Mouse (Mus musculus) lung, embryonic 14.5 days (tissue): ENCODE data around the gene Rusc2. TPM values are rescaled to one million over a fixed set of nuclear protein-coding genes. Genes with fewer than 3 reads are reported as not detected.
A peak's percentile ranks its signal among the peaks of the same experiment; 100 is the strongest.

Experiments
- ATAC-seq: fragments of 200-750 bp; cut with Nextera tagmentation; 2 replicates; pipeline ENCODE4 v1.8.0; 2017; ENCODE audit warnings: mild to moderate bottlenecking, moderate TSS enrichment, moderate library complexity; ENCODE audit not compliant: insufficient read depth
- DNase-seq: peaks from one replicate; pipeline ENCODE4 v3.0.0-alpha.2; 2015
- H3K27ac ChIP-seq: fragments of 300-500 bp; sonication (generic); 2 replicates; pipeline ENCODE4 v1.5.1; 2014; ENCODE audit warnings: low read depth, mild to moderate bottlenecking, moderate library complexity
- H3K27me3 ChIP-seq: fragments of 300-500 bp; sonication (generic); 2 replicates; pipeline ENCODE4 v1.6.1; 2014; ENCODE audit warnings: low read length, control low read depth; ENCODE audit not compliant: insufficient read depth
- H3K36me3 ChIP-seq: fragments of 300-500 bp; sonication (generic); 2 replicates; pipeline ENCODE4 v1.6.1; 2014; ENCODE audit warnings: control low read depth; ENCODE audit not compliant: insufficient read depth
- H3K4me1 ChIP-seq: fragments of 300-500 bp; sonication (generic); 2 replicates; pipeline ENCODE4 v1.6.1; 2014; ENCODE audit warnings: antibody characterized with exemption, control low read depth; ENCODE audit not compliant: insufficient read depth
- H3K4me2 ChIP-seq: fragments of 300-500 bp; sonication (generic); 2 replicates; pipeline ENCODE4 v1.6.1; 2014; ENCODE audit warnings: mild to moderate bottlenecking
- H3K4me3 ChIP-seq: fragments of 300-500 bp; sonication (generic); 2 replicates; pipeline ENCODE4 v1.5.1; 2014; ENCODE audit warnings: low read depth, low read length
- H3K9ac ChIP-seq: fragments of 300-500 bp; sonication (generic); 2 replicates; pipeline ENCODE4 v1.6.1; 2014
- H3K9me3 ChIP-seq: fragments of 300-500 bp; sonication (generic); 2 replicates; pipeline ENCODE4 v1.6.1; 2016; ENCODE audit warnings: low read depth, low read length, control low read depth
- CTCF ChIP-seq: IDR thresholded peaks from 2 replicates; pipeline ENCODE4 v1.5.1; 2016; ENCODE audit warnings: antibody characterized with exemption, low read depth
- WGBS: fragments of 180-500 bp; shearing (Covaris S2); extraction: QIAGEN DNeasy Blood & Tissue Kit; methylation state at CpG from one replicate; pipeline ENCODE4 v1.1.7; 2014; 5-methylcytosine and 5-hydroxymethylcytosine counted together
- polyA plus RNA-seq: library from polyadenylated mRNA; unstranded; fragments of >200 nt; fragmentation: Nextera tagmentation; extraction: Ambion mirVana; gene quantifications from 2 replicates; pipeline ENCODE4 v1.2.1, GENCODE M21; 2014

Gene Rusc2
- polyA plus RNA-seq, 1 experiment from 2014 or later = 5.0 TPM

DNA sequence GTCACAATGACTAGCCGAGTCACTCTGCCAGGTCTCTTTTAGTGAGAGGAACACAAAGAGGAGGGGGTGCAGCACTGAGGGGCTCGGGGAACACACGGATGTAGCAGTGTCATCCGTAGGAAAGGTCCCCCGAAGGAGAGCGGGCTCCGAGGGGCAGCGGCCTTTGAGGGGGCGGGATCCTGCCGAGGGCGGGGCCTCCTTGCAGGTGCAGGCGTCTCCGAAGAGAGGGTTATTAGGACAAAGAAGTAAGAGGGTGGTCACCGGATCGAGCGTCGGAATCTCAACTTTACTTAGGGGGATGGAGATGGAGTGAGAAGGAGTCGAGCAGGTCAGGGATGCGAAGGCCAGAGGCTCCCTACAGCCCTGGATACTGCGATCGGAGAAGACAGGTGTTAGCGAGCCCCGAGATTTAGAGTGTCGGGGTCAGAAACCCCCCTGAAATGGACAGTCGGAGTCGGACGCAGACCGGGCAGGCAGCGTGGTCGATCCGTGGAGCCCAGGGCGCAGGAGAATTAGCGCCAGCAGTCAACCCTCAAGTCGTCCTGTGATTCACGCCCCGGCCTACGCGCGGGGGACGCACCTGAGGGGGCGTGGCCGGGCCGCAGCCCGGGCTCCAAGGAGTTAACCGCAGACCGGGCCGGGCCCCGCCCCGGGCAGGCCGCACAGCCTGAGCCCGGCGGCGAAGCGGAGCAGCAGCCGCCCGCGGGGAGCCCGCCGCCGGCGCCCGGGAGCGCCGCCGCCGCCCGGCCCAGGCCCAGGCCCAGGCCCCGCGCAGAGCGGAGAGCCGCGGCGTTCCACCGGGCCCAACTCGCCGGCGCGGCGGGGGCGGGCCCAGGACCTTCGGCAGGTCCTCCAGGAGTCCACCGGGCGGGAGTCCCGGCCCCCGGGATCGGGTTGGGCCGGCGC is 60.9 kb downstream of the Rusc2 start:
- TF ChIP-seq CTCF = no peak
- WGBS = under 1% methylated on average over 72 of the region's 88 CpGs
- peak; percentile 87 for DNase-seq
- Histone ChIP-seq H3K9ac (peak overlapping the region; percentile 95), H3K4me3 (peak overlapping the region; percentile 92), H3K4me2 (peak overlapping the region; percentile 97), H3K36me3 (peaks cover 30% of the 10 kb centered on the region), H3K27ac (peak overlapping the region; percentile 93), H3K27me3 (no peaks in the 10 kb centered on the region), H3K4me1 (peaks cover 8% of the 10 kb centered on the region), H3K9me3 (no peaks in the 10 kb centered on the region)
- ATAC-seq = peak; percentile 76

DNA sequence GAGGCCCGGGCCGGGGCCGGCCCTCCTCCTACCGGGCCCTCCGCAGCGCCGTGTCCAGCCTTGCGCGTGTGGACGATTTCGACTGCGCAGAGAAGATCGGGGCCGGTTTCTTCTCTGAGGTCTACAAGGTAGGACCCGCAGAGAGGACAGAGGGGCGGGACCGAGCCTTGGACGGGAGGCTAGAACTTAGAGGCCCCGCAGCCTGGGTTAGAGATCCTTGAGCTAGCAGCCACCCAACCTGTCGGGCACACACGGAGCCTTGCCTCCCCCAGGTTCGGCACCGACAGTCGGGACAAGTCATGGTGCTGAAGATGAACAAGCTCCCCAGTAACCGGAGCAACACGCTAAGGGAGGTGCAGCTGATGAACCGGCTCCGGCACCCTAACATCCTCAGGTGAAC is 61.7 kb downstream of the Rusc2 start:
- Histone ChIP-seq H3K9me3 (no peaks in the 10 kb centered on the region), H3K4me1 (peaks cover 8% of the 10 kb centered on the region), H3K27ac (peak overlapping the region; percentile 93), H3K4me2 (peak overlapping the region; percentile 97), H3K27me3 (no peaks in the 10 kb centered on the region), H3K9ac (peak overlapping the region; percentile 95), H3K4me3 (peak overlapping the region; percentile 92), H3K36me3 (peaks cover 38% of the 10 kb centered on the region)
- ATAC-seq (peak; percentile 15), DNase-seq (peak; percentile 56)
- TF ChIP-seq CTCF = no peak
- under 1% methylated on average over 28 of the region's 28 CpGs for WGBS

DNA sequence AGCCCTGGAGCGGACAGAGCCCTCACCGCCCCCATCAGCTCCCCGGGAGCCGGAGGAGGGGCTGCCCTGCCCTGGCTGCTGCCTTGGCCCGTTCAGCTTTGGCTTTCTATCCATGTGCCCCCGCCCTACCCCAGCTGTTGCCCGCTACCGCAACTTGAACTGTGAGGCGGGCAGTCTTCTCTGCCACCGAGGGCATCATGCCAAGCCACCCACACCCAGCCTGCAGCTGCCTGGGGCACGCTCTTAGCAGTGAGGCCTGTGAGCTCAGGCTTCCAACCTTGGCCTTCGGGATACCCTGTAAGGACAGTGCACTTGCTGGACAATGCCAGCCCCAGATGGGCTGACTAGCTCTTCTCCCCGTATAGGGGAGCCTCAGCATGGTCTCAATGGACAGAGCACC is 65.5 kb downstream of the Rusc2 start:
- Histone ChIP-seq H3K4me2 (no peak overlapping the region), H3K9me3 (no peaks in the 10 kb centered on the region), H3K27ac (no peak overlapping the region), H3K36me3 (peaks cover 40% of the 10 kb centered on the region), H3K4me1 (peaks cover 8% of the 10 kb centered on the region), H3K4me3 (no peak overlapping the region), H3K9ac (no peak overlapping the region), H3K27me3 (peaks cover 3% of the 10 kb centered on the region; the same call in 1 of the 2 replicates)
- no peak for DNase-seq
- TF ChIP-seq CTCF = no peak
- 90% methylated on average over 13 of the region's 13 CpGs for WGBS
- ATAC-seq = no peak

DNA sequence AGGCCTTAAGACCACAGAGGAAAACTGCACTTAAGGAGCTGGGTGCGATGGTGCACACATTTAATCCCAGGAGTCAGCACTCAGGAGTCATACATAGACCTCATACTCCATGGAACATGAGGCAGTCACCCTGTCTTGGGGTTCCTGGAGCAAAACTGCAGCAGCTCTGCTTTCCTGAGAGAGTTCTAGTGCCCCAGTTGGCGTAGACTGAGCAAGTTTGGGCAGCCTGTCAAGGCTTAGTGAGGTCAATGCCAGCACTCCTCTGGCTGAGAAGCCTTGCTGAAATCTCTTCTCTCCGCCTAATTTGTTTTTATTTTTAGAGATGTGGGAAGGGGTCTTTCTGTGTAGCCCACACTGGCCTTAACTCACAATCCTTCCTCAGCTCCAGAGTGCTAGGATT is 66.8 kb downstream of the Rusc2 start:
- Histone ChIP-seq H3K36me3 (peaks cover 40% of the 10 kb centered on the region), H3K4me2 (no peak overlapping the region), H3K4me3 (no peak overlapping the region), H3K27me3 (peaks cover 16% of the 10 kb centered on the region), H3K27ac (no peak overlapping the region), H3K4me1 (peaks cover 8% of the 10 kb centered on the region), H3K9ac (no peak overlapping the region), H3K9me3 (no peaks in the 10 kb centered on the region)
- no peak for TF ChIP-seq CTCF
- ATAC-seq (no peak), DNase-seq (no peak)
- WGBS = 85% methylated on average over 3 of the region's 3 CpGs

DNA sequence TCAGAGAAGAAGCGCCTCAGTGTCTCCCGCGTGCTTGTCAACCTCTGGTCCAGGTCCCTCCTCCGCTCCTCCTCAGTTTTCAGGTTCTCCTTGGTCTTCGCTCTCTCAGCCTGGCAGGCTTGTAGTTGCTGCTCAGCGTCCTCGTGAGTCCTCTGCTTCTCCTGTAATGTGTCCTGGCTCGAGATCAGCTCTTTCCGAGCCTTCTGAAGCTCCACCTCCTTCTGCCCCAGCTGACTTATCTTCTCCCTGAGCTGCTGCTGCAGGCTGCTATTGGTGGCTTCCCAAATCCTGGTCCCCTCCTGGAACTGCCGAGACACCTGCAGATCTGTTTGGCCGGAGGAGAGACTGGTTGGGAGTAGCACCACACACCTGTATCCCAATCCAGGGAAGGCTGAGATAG is 70.5 kb downstream of the Rusc2 start:
- DNase-seq (peak; percentile 22), ATAC-seq (no peak)
- H3K27ac ChIP-seq = no peak overlapping the region
- WGBS = 46% methylated on average over 11 of the region's 11 CpGs
- no peaks in the 10 kb centered on the region for H3K4me1 ChIP-seq
- no peak overlapping the region for H3K4me3 ChIP-seq
- no peak overlapping the region for H3K9ac ChIP-seq
- no peak for TF ChIP-seq CTCF
- H3K4me2 ChIP-seq = no peak overlapping the region
- H3K9me3 ChIP-seq = no peaks in the 10 kb centered on the region
- H3K27me3 ChIP-seq = peaks cover 26% of the 10 kb centered on the region
- peaks cover 14% of the 10 kb centered on the region for H3K36me3 ChIP-seq

DNA sequence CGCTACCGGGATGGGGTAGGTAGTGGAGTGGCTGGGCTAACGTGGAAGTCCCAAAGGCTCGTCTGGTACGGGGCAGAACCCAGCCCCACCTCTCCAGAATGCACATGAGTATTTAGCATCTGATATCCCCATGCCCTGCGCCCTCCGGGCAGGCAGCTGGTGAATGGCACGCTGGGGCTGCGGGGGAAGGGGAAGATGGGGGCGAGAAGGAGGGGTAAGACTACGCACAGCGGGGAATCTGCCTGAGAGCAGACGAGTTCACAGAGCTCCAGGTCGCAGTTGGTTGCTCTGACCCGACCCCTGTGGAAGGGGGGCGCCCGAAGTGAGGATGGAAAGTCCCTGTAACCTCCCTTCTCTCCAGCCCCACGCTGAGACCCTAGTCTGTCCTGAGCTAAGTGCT is 71.6 kb downstream of the Rusc2 start:
- TF ChIP-seq CTCF = no peak
- Histone ChIP-seq H3K27me3 (peaks cover 26% of the 10 kb centered on the region), H3K4me1 (no peaks in the 10 kb centered on the region), H3K4me2 (peak overlapping the region; percentile 44), H3K9ac (no peak overlapping the region), H3K9me3 (no peaks in the 10 kb centered on the region), H3K36me3 (peaks cover 3% of the 10 kb centered on the region), H3K4me3 (peak overlapping the region; percentile 15), H3K27ac (no peak overlapping the region)
- DNase-seq (no peak), ATAC-seq (no peak)
- WGBS = 1% methylated on average over 18 of the region's 18 CpGs

DNA sequence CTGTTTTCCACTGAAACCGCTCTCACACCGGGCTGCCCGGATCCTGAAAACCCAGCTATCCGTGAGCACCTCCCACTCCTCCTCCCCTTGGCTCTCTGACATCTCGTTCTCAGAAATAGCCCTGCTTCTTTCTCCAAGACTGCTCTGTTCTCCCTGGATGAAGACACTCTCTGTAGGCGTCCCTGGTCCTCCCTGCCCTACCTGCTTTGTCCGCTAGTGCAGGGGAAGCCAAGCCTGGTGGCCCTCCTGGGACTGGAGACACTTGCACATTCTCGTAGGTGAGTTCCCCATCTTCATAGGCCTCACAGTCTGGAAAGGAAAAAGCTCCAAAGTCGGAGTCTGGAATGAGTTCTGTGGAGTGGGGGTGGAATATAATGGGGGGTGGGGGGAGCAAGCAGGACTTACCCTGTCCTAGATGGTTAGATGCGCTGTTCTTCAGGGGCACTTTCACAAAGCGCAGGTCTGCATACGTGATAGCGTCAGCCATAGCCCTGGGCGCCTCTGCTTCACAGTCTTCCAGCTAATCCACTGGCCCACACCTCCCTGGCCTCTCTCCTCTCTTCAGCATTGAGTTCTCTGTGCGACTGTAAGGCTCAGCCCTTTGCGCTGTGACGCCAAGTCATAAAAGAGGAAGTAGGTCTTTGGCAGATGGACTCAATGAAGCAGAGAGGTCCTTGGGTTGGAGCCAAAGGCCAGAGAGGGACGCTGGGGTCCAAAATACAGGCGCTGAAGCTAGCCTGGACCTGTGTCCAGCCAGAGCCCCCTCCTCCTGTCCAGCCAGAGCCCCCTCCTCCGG is 72.5 kb downstream of the Rusc2 start, which contains the start of gene Cd72:
Gene Cd72, minus strand, starts transcription at position 588 of the 796 bp plus-strand sequence.
- no peaks in the 10 kb centered on the region for H3K4me1 ChIP-seq
- H3K4me3 ChIP-seq = peak within 1 kb of the TSS; percentile 15
- TF ChIP-seq CTCF = peak; percentile 29; the same call in 1 of the 2 replicates
- WGBS = 30% methylated on average over 20 of the region's 20 CpGs
- ATAC-seq = peak; percentile 22; the same call in 1 of the 2 replicates
- no peaks in the 10 kb centered on the region for H3K9me3 ChIP-seq
- H3K36me3 ChIP-seq = no peaks in the 10 kb centered on the region
- no peak within 1 kb of the TSS for H3K27ac ChIP-seq
- peak within 1 kb of the TSS; percentile 44 for H3K4me2 ChIP-seq
- H3K9ac ChIP-seq = peak within 1 kb of the TSS; percentile 10; the same call in 1 of the 2 replicates
- DNase-seq = peak; percentile 37
- peaks cover 26% of the 10 kb centered on the region for H3K27me3 ChIP-seq
